Mouse (Mus musculus) forebrain, embryonic 13.5 days (tissue): ENCODE results near the gene Dhps. TPM values are rescaled to one million over a fixed set of nuclear protein-coding genes. Genes with fewer than 3 reads are reported as not detected.

Experiments used
- ATAC-seq: fragments of 200-750 bp; cut with Nextera tagmentation; 2 replicates; pipeline ENCODE4 v1.8.0; 2017
- H3K27ac ChIP-seq: fragments of 300-500 bp; sonication (generic); 2 replicates; pipeline ENCODE4 v1.5.1; 2015; ENCODE audit warnings: inconsistent platforms, mild to moderate bottlenecking, moderate library complexity
- H3K27me3 ChIP-seq: fragments of 300-500 bp; sonication (generic); 2 replicates; pipeline ENCODE4 v1.6.1; 2015; ENCODE audit warnings: mild to moderate bottlenecking, inconsistent platforms
- H3K36me3 ChIP-seq: fragments of 300-500 bp; sonication (generic); 2 replicates; pipeline ENCODE4 v1.6.1; 2015; ENCODE audit warnings: mild to moderate bottlenecking, inconsistent platforms; ENCODE audit not compliant: poor library complexity, severe bottlenecking
- H3K4me1 ChIP-seq: fragments of 300-500 bp; sonication (generic); 2 replicates; pipeline ENCODE4 v1.6.1; 2015; ENCODE audit warnings: inconsistent platforms
- H3K4me2 ChIP-seq: fragments of 300-500 bp; sonication (generic); 2 replicates; pipeline ENCODE4 v1.6.1; 2015; ENCODE audit warnings: inconsistent platforms, mild to moderate bottlenecking, moderate library complexity
- H3K4me3 ChIP-seq: fragments of 300-500 bp; sonication (generic); 2 replicates; pipeline ENCODE4 v1.5.1; 2015; ENCODE audit warnings: mild to moderate bottlenecking, inconsistent platforms
- H3K9ac ChIP-seq: fragments of 300-500 bp; sonication (generic); 2 replicates; pipeline ENCODE4 v1.6.1; 2015; ENCODE audit warnings: mild to moderate bottlenecking, inconsistent platforms
- H3K9me3 ChIP-seq: fragments of 300-500 bp; sonication (generic); replicated peaks from 2 replicates; pipeline ENCODE4 v1.6.1; 2016; ENCODE audit warnings: inconsistent platforms
- WGBS: fragments of 180-500 bp; shearing (Covaris S2); methylation state at CpG from one replicate; pipeline ENCODE4 v1.1.7; 2015; 5-methylcytosine and 5-hydroxymethylcytosine counted together
- polyA plus RNA-seq: library from polyadenylated mRNA; unstranded; fragments of >200 nt; fragmentation: Nextera tagmentation; extraction: Ambion mirVana; gene quantifications from 2 replicates; pipeline ENCODE4 v1.2.1, GENCODE M21; 2015

Gene Dhps
- polyA plus RNA-seq, 1 experiment from 2014 or later, result 79.5 TPM

- Histone ChIP-seq H3K4me2 (no peak overlapping the region), H3K27me3 (no peaks in the 10 kb centered on the region), H3K9me3 (no peaks in the 10 kb centered on the region), H3K36me3 (peaks cover 46% of the 10 kb centered on the region), H3K27ac (no peak overlapping the region), H3K9ac (no peak overlapping the region), H3K4me1 (peaks cover 12% of the 10 kb centered on the region), H3K4me3 (no peak overlapping the region)
- WGBS, result 98% methylated on average over 2 of the region's 2 CpGs
- ATAC-seq, result no peak
These were observed 4.4 kb upstream of the Dhps start for GRCm38 (mm10) chr8:85067155-85067554.

GRCm38 (mm10) chr8:85067982-85068381 is 3.6 kb upstream of the Dhps start, which contains the start of gene Gm5741:
Gene Gm5741, minus strand, starts transcription at chr8:85067982.
- Histone ChIP-seq H3K4me2 (no peak within 1 kb of the TSS), H3K27me3 (no peaks in the 10 kb centered on the region), H3K27ac (no peak within 1 kb of the TSS), H3K9me3 (no peaks in the 10 kb centered on the region), H3K4me3 (no peak within 1 kb of the TSS), H3K9ac (0 out of 2 replicates have a peak within 1 kb of the TSS, but pooled peaks have one; percentile 5), H3K4me1 (peaks cover 17% of the 10 kb centered on the region), H3K36me3 (peaks cover 38% of the 10 kb centered on the region)
- no peak for ATAC-seq

GRCm38 (mm10) chr8:85071041-85071440 is 516 bp upstream of the Dhps start:
- Histone ChIP-seq H3K4me3 (peak overlapping the region; percentile 92), H3K4me1 (peaks cover 19% of the 10 kb centered on the region), H3K9me3 (no peaks in the 10 kb centered on the region), H3K4me2 (peak overlapping the region; percentile 73), H3K9ac (peak overlapping the region; percentile 87; the same call in 1 of the 2 replicates), H3K27ac (peak overlapping the region; percentile 94), H3K27me3 (no peaks in the 10 kb centered on the region), H3K36me3 (peaks cover 52% of the 10 kb centered on the region)
- ATAC-seq, result no peak
- WGBS, result 84% methylated on average over 5 of the region's 5 CpGs

- Histone ChIP-seq H3K36me3 (peaks cover 47% of the 10 kb centered on the region), H3K9me3 (no peaks in the 10 kb centered on the region), H3K27ac (peak overlapping the region; percentile 94), H3K9ac (peak overlapping the region; percentile 87), H3K4me3 (peak overlapping the region; percentile 92), H3K4me2 (peak overlapping the region; percentile 73), H3K4me1 (peaks cover 19% of the 10 kb centered on the region), H3K27me3 (no peaks in the 10 kb centered on the region)
- ATAC-seq, result peak; percentile 9
- 40% methylated on average over 9 of the region's 9 CpGs for WGBS
These were observed 890 bp downstream of the Dhps start for GRCm38 (mm10) chr8:85072364-85072929.

GRCm38 (mm10) chr8:85073041-85073612 is 1.6 kb downstream of the Dhps start:
- no peak overlapping the region for H3K4me3 ChIP-seq
- H3K9ac ChIP-seq, result no peak overlapping the region
- no peaks in the 10 kb centered on the region for H3K9me3 ChIP-seq
- WGBS, result 91% methylated on average over 15 of the region's 15 CpGs
- no peak for ATAC-seq
- H3K36me3 ChIP-seq, result peaks cover 45% of the 10 kb centered on the region
- H3K27me3 ChIP-seq, result no peaks in the 10 kb centered on the region
- H3K4me2 ChIP-seq, result peak overlapping the region; percentile 73
- peaks cover 19% of the 10 kb centered on the region for H3K4me1 ChIP-seq
- no peak overlapping the region for H3K27ac ChIP-seq

- no peak overlapping the region for H3K4me3 ChIP-seq
- 88% methylated on average over 10 of the region's 10 CpGs for WGBS
- H3K4me2 ChIP-seq, result no peak overlapping the region
- no peak overlapping the region for H3K27ac ChIP-seq
- H3K36me3 ChIP-seq, result peaks cover 51% of the 10 kb centered on the region
- no peaks in the 10 kb centered on the region for H3K9me3 ChIP-seq
- H3K4me1 ChIP-seq, result peaks cover 19% of the 10 kb centered on the region
- H3K27me3 ChIP-seq, result no peaks in the 10 kb centered on the region
- H3K9ac ChIP-seq, result no peak overlapping the region
- no peak for ATAC-seq
These were observed 2.6 kb downstream of the Dhps start for GRCm38 (mm10) chr8:85074167-85074566.

- no peak overlapping the region for H3K4me2 ChIP-seq
- ATAC-seq, result no peak
- 97% methylated on average over 10 of the region's 10 CpGs for WGBS
- peaks cover 54% of the 10 kb centered on the region for H3K36me3 ChIP-seq
- no peak overlapping the region for H3K4me3 ChIP-seq
- peaks cover 23% of the 10 kb centered on the region for H3K4me1 ChIP-seq
- H3K9me3 ChIP-seq, result no peaks in the 10 kb centered on the region
- H3K9ac ChIP-seq, result no peak overlapping the region
- H3K27ac ChIP-seq, result no peak overlapping the region
- H3K27me3 ChIP-seq, result no peaks in the 10 kb centered on the region
These were observed 3.1 kb downstream of the Dhps start for GRCm38 (mm10) chr8:85074617-85075016.

- H3K4me2 ChIP-seq, result no peak overlapping the region
- peaks cover 22% of the 10 kb centered on the region for H3K4me1 ChIP-seq
- H3K36me3 ChIP-seq, result peaks cover 54% of the 10 kb centered on the region
- 75% methylated on average over 9 of the region's 9 CpGs for WGBS
- no peak overlapping the region for H3K9ac ChIP-seq
- H3K9me3 ChIP-seq, result no peaks in the 10 kb centered on the region
- ATAC-seq, result no peak
- no peak overlapping the region for H3K4me3 ChIP-seq
- H3K27me3 ChIP-seq, result no peaks in the 10 kb centered on the region
- no peak overlapping the region for H3K27ac ChIP-seq
These were observed 4.4 kb downstream of the Dhps start for GRCm38 (mm10) chr8:85076001-85076400.

GRCm38 (mm10) chr8:85076993-85077392 is 5.4 kb downstream of the Dhps start:
- 0% methylated on average over 2 of the region's 2 CpGs for WGBS
- ATAC-seq, result 0 out of 2 replicates have a peak, but pooled peaks have one; percentile 57
- no peak overlapping the region for H3K9ac ChIP-seq

GRCm38 (mm10) chr8:85080214-85080531 is 8.6 kb downstream of the Dhps start:
- Histone ChIP-seq H3K27ac (no peak overlapping the region), H3K4me3 (peak overlapping the region; percentile 95), H3K27me3 (no peaks in the 10 kb centered on the region), H3K4me1 (peaks cover 36% of the 10 kb centered on the region), H3K9me3 (no peaks in the 10 kb centered on the region), H3K9ac (peak overlapping the region; percentile 93), H3K4me2 (peak overlapping the region; percentile 96), H3K36me3 (peaks cover 39% of the 10 kb centered on the region)
- 1% methylated on average over 25 of the region's 25 CpGs for WGBS
- no peak for ATAC-seq

More at GRCm38 (mm10) chr8:85076993-85077392, 5.4 kb downstream of the Dhps start:
- H3K4me1 ChIP-seq, result peaks cover 28% of the 10 kb centered on the region
- no peak overlapping the region for H3K27ac ChIP-seq
- H3K9me3 ChIP-seq, result no peaks in the 10 kb centered on the region
- H3K4me2 ChIP-seq, result no peak overlapping the region
- H3K27me3 ChIP-seq, result no peaks in the 10 kb centered on the region
- no peak overlapping the region for H3K4me3 ChIP-seq
- H3K36me3 ChIP-seq, result peaks cover 54% of the 10 kb centered on the region

GRCm38 (mm10) chr8:85080532-85081215 is 9.1 kb downstream of the Dhps start, which contains the start of gene Wdr83os:
Gene Wdr83os, plus strand, starts transcription at chr8:85080740.
- Histone ChIP-seq H3K9ac (peak within 1 kb of the TSS; percentile 93), H3K36me3 (peaks cover 39% of the 10 kb centered on the region), H3K9me3 (no peaks in the 10 kb centered on the region), H3K27ac (no peak within 1 kb of the TSS), H3K27me3 (no peaks in the 10 kb centered on the region), H3K4me1 (peaks cover 36% of the 10 kb centered on the region), H3K4me3 (peak within 1 kb of the TSS; percentile 95), H3K4me2 (peak within 1 kb of the TSS; percentile 96)
- peak; percentile 28 for ATAC-seq
- WGBS, result under 1% methylated on average over 30 of the region's 30 CpGs

- H3K27ac ChIP-seq, result no peak within 1 kb of the TSS
- H3K4me1 ChIP-seq, result peaks cover 36% of the 10 kb centered on the region
- H3K27me3 ChIP-seq, result no peaks in the 10 kb centered on the region
- peak within 1 kb of the TSS; percentile 96 for H3K4me2 ChIP-seq
- H3K9ac ChIP-seq, result peak within 1 kb of the TSS; percentile 93
- ATAC-seq, result peak; percentile 11; the same call in 1 of the 2 replicates
- WGBS, result 2% methylated on average over 9 of the region's 9 CpGs
- peaks cover 38% of the 10 kb centered on the region for H3K36me3 ChIP-seq
- no peaks in the 10 kb centered on the region for H3K9me3 ChIP-seq
- peak within 1 kb of the TSS; percentile 95 for H3K4me3 ChIP-seq
These were observed 9.6 kb downstream of the Dhps start, which contains the start of gene Wdr83 for GRCm38 (mm10) chr8:85081216-85081555. Gene Wdr83, minus strand, starts transcription at chr8:85081306.
